Mouse (Mus musculus) CD8-positive naive resting alpha-beta T cell, adult 2 months (primary cell): Measurements from ENCODE around the gene Zfp579.
A peak's percentile ranks its signal among the peaks of the same experiment; 100 is the strongest.
"Not testable (repeated sequence)": the region's sequence is repeated elsewhere in the genome, so short reads cannot be mapped to it uniquely, and the experiment has no call there.

Source experiments
- DNase-seq, 2 experiments: peaks; one replicate each; pipeline ENCODE4 v3.0.0; 2022; ENCODE audit warnings: low read depth in 2 of 2, low spot score in 2 of 2

The Zfp579 gene

DNA sequence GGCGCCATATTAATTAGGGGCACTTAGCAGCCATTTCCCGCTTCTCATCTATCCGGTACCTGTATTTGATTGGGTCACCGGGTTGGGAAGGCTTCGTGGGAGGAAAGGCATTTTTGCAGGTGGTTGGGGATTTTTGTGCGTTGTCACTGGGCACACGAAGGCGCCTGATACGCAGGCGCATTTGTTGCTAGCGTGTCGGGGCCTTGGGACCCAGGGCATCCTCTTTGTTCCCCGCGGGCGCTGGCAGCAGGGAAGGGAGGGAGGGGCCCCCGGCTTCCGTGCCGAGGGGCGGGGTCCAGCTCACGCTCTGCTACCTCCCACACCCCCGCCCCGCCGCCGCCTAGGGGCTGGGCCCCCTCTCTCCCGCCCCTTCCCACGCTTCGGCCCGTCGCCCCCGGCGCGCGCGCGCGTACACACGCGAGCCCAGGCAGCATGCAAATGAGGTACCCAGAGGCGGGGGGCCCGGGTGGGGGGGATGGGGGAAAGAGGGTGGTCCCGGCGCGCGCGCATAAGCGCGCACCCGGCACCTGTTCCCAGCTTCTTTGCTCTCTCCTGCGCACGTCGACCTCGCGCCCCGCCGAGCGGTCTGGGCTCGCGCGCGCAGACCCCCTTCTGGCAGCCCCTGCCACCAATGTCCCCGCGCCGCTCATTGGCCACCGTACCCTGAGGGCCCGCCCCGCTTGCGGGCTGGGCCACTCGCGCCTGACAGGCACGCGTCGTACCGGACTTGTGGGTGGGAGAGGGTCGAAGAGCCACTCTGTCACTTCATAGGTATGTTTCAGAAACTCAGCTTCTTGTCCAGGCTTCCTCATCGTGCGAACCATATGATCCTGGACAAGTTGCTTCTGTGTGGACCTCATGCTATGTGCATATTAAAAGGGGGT lies 19.4 kb upstream of the Zfp579 start, which contains the start of gene Gm44973:
Gm44973 (plus strand) TSS at position 379 of the 884 bp plus-strand sequence.
- DNase-seq = peak; percentile 82 to 89

DNA sequence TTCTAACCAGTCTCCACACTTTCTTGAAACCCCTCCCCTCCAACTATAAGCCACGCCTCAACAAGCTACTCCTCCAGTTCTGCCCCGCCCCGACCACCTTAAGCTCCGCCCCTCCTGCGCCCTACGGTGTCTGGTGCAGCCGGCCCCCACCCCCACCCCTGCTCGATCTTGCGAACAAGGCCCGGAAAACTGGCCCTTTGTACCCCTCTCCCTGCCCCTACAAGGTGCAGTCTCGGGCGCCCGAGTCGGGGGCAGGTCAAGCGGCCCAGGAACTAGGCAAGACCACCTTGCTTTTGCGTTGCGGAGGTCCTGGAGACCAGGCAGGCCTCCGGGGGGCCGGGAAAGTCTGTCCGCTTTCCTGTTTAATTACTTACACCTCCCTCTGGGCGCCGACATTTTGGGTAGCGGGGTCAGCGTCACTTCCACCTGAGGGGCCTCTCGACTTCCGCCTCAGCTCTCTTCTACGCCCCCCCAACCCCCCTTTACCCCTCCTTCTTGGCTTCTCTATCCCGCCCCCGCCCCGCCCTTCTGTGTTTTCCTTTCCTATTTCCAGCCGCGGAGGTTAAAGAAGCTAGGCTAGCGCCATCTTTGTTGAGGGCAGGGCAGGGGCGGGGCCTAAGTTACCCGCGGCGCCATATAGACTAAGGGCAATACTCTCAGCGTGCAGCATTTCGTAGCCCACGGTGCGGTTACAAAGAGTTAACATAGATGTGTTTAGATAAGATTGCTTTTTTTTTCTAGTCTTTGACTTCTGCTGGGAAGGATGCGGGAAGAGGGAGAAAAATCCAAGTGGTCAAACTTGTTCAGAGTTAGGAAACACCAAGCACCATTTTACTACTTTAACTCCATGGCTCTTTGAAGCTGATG lies 18.5 kb upstream of the Zfp579 start, which contains the start of the genes Zfp524 and Fiz1:
Zfp524 (plus strand) TSS at position 165 of the 867 bp plus-strand sequence.
Fiz1 (minus strand) TSS at position 447 of the 867 bp plus-strand sequence.
- peak; percentile 96 to 98 for DNase-seq

DNA sequence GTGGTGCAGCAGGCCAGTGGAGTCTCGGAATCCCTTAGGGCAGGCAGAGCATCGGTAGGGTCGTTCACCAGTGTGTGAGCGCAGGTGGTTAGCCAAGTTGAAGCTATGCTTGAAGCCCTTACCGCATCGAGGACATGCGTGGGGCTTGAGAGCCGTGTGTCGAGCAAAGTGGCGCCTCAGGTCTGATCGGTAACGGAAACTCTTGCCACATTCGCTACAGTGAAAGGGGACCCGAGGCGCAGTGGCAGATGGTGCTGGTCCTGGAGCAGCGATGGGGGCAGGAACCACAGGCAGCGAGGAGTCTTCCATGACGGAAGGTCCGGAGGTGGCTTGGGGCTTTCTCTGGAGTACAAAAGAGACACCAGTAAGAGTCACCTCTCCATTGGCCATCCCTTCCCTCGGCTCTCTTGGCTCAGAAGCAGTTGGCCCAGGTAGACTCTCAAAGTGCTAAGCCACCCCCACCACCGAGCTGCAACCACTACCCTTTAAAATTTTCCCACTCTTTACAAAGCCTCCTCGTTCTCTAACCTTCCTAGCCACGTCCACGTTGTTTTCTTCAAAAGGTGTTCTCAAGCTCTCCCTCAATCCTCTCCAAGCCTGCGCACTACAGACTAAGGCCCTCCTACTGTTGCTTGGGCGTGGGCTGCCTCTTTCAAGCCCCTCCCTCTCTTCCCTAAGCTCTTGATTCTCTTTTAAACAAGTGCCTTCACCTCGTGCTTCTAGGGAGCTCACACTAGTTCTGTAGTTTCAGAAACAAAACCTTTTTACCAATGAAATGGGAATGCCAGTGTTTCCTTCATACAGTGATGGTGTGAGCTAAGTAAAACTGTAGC lies 16.9 kb upstream of the Zfp579 start:
- no peak for DNase-seq

- no peak for DNase-seq
These were observed 12.3 kb upstream of the Zfp579 start for GRCm38 (mm10) chr7:5008229-5008628.

DNA sequence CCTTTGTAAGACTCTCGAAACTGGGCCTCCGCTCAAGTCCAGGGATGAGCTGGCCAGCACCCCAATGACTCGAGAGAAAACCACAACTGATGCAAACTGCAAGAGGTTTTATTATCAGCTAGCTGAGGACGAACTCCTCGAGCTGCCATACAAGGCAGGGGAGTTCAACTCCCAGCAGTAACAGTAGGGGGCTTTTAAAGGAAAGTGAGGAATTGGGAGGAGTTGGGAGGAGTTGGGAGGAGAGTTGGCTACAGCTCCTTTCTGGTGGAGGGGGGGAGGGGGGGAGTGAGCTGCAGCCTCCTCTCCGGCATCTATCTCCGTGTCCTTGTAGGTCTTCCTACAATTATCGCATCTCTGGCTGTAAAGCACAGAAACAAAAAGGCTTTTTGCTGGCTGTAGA lies 6.9 kb upstream of the Zfp579 start:
- DNase-seq = not testable (repeated sequence)

- peak in 1 of 2 experiments; percentile 44 for DNase-seq
These were observed 3.9 kb upstream of the Zfp579 start for GRCm38 (mm10) chr7:4999876-5000275.

GRCm38 (mm10) chr7:4996934-4997333 lies 976 bp upstream of the Zfp579 start:
- DNase-seq = no peak

DNA sequence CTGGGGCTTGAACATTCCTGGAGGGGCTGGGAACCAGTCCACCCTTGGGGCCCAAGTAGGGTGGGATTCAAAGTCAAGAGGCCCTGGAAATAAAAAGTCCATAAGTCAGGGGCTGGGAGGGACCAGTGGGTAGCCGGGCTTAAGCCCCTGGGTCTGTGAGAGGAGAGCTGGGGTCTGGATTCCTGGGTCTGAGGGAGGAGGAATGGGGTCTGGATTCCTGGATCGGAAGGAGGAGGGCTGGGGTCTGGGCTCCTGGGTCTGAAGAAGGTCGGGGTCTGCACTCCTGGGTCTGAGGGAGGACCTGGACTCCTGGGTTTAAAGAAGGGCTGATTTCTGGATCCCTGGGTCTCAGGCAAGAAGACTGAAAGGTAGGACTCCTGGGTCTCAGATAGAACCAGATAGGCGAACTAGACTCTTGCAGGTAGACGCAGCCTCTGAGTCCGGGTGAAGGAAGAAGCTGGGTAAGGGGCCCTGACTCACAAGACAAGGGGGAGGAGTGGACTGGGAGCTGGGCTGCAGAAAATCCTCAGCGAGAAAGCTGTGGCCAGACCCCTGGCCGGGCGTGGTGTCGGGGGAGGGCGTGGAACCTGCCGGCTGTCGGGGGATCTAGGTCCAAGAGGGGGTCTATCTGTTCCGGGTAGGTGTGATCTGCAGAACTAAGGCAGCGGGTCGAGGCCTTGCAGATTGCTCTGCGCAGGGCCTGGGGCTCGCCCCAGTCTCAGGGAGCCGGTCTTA lies 523 bp downstream of the Zfp579 start:
- DNase-seq = no peak

GRCm38 (mm10) chr7:4993999-4994788 lies 1.8 kb downstream of the Zfp579 start:
- DNase-seq = no peak

DNA sequence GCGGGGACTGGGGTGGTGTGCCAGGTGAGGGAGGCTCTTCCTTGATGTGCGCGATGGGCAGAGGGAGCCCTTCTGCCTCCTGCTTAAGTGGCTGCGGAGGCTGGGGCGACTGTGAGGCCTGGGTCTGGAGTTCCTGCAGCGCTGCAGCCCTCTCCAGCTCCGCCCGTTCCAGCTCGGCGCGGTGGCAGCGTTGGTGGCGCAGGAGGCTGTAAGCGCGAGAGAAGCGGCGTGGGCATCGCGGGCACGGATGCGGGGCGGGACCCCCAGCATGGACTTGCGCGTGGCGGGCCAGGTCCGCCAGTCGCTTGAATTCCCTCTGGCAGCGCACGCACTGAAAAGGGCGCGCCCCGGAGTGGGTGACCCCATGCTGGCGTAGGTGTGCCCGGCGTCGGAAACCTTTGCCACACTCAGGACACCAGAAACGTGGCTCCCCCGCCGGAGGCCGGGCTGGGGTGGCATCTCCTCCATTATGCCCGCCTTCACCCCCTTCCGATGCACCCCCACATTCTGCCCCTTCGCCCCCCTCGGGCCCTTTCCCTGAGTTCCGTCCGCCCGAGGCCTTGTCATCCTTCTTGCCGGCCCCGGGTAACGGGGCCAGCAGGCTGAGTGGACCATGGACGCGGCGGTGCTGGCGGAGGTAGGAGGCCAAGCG lies 2.5 kb downstream of the Zfp579 start:
- no peak for DNase-seq

DNA sequence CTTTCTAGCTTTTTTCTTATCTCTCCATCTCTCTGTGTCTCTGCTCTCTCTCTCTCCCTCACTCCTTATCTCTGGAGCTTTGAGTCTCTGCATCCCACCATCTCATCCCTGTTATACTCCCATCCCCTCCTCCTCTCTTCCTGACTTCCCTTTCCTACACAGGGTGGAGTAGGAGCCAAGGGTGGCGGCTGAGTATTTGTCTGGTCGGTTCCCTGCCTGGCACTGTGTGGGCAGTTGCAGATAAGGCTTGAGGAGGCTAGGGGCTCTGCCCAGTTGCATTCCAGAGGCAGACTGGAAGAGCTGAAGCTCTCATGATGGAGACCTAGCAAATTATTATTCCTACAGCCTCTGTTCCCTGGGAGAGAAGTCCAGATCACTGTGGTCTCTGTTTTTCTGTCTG lies 7.7 kb downstream of the Zfp579 start:
- no peak for DNase-seq

GRCm38 (mm10) chr7:4976832-4977231 lies 19.1 kb downstream of the Zfp579 start:
- DNase-seq = peak in 1 of 2 experiments; percentile 19

GRCm38 (mm10) chr7:4975455-4975854 lies 20.5 kb downstream of the Zfp579 start:
- DNase-seq = no peak

- no peak for DNase-seq
These were observed 23.5 kb downstream of the Zfp579 start for GRCm38 (mm10) chr7:4972321-4973047.

GRCm38 (mm10) chr7:4971710-4972109 lies 24.2 kb downstream of the Zfp579 start:
- DNase-seq = no peak

DNA sequence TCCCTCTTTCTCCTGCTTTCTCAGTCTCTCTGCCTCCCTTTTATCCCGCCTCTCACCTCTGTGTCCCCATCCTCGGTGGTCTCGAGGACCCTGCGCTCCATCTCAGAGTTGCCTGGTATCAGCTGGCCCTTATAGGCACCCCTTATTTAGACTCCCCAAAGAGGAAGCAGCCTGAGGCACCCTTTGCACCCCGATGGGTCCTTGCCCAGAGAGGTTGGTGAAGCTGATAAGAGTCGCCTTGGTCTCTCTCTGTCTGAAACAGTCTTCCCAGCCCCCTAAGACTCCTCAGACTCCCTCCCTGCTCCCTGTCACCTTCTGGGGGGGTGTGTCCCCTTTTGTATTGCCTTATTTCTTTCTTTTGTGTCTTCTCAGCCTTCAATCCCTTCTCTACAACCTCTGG lies 24.9 kb downstream of the Zfp579 start, which contains the start of gene Sbk3:
Sbk3 (minus strand) TSS at position 101 of the 400 bp plus-strand sequence.
- DNase-seq = no peak

- no peak for DNase-seq
These were observed 31.0 kb downstream of the Zfp579 start for GRCm38 (mm10) chr7:4964988-4965387.

- DNase-seq = peak; percentile 83 to 90
These were observed 31.7 kb downstream of the Zfp579 start, which contains the start of gene Sbk2 for GRCm38 (mm10) chr7:4964272-4964671. Gene Sbk2 (minus strand): TSS chr7:4964406.
